In genomic region chr7:49825492-49825891, GRCm38 (mm10) we compare ENCODE assay signal across 31 mouse cellular contexts.
"Had no signal": no experiment of that assay in that cellular context is flagged by ENCODE, and none has a peak within 500 bp of the region (broad histone marks: within the 10 kb centered on the region; RNA-seq: fewer than 3 reads in every experiment).

No protein-coding gene starts in this region.

- H3K4me3 ChIP-seq: heart, embryonic 12.5 days; heart, embryonic 13.5 days; heart, embryonic 15.5 days; hindbrain, embryonic 10.5 days; hindbrain, embryonic 12.5 days; hindbrain, embryonic 13.5 days; hindbrain, embryonic 15.5 days; intestine, embryonic 15.5 days; kidney, embryonic 15.5 days; layer of hippocampus, adult 2 months; left cerebral cortex, adult 2 months had no signal

- H3K27me3 ChIP-seq: heart, embryonic 12.5 days; heart, embryonic 13.5 days; heart, embryonic 15.5 days; hindbrain, embryonic 12.5 days; hindbrain, embryonic 13.5 days; hindbrain, embryonic 15.5 days; intestine, embryonic 15.5 days; kidney, embryonic 15.5 days had no signal

- H3K27ac ChIP-seq: heart, embryonic 13.5 days; heart, embryonic 15.5 days; hindbrain, embryonic 10.5 days; hindbrain, embryonic 12.5 days; hindbrain, embryonic 13.5 days; hindbrain, embryonic 14.5 days; hindbrain, embryonic 15.5 days; hindbrain, postnatal 0 days; intestine, embryonic 15.5 days; kidney, embryonic 15.5 days; kidney, postnatal 0 days; layer of hippocampus, adult 2 months; left cerebral cortex, adult 2 months had no signal

- H3K9me3 ChIP-seq: heart, embryonic 12.5 days; heart, embryonic 13.5 days; heart, embryonic 15.5 days; hindbrain, embryonic 10.5 days; hindbrain, embryonic 12.5 days; hindbrain, embryonic 13.5 days; hindbrain, embryonic 15.5 days; intestine, embryonic 15.5 days; kidney, embryonic 15.5 days had no signal

- H3K4me2 ChIP-seq: heart, embryonic 11.5 days; heart, embryonic 12.5 days; heart, embryonic 13.5 days; heart, embryonic 15.5 days; hindbrain, embryonic 12.5 days; hindbrain, embryonic 13.5 days; hindbrain, embryonic 14.5 days; hindbrain, embryonic 15.5 days; intestine, embryonic 15.5 days; kidney, embryonic 15.5 days had no signal

- DNase-seq: heart, postnatal 10 days; heart, postnatal 14 days; heart, postnatal 36 days; heart, postnatal 4 days; kidney, adult 11 months; kidney, adult 18-20 months; kidney, adult 2 months; kidney, adult 8-10 months; kidney, adult 9 months; kidney, postnatal 10 days; kidney, postnatal 14 days; kidney, postnatal 25 days; kidney, postnatal 36 days; kidney, postnatal 4 days; layer of hippocampus, adult 9-11 months; layer of hippocampus, postnatal 36 days had no signal

- H3K4me1 ChIP-seq: hindbrain, embryonic 10.5 days; intestine, embryonic 15.5 days; kidney, embryonic 15.5 days had no signal
